Mouse (Mus musculus) hindbrain, embryonic 11.5 days (tissue): ENCODE results near the gene Gm5127. TPM values are rescaled to one million over a fixed set of nuclear protein-coding genes. Genes with fewer than 3 reads are reported as not detected.

Experiments
- ATAC-seq: fragments of 200-750 bp; cut with Nextera tagmentation; 2 replicates; pipeline ENCODE4 v1.8.0; 2017; ENCODE audit warnings: mild to moderate bottlenecking, moderate TSS enrichment, moderate library complexity; ENCODE audit not compliant: low FRiP score
- DNase-seq: peaks from one replicate; pipeline ENCODE4 v3.0.0-alpha.2; 2015; ENCODE audit warnings: low spot score
- H3K27ac ChIP-seq: fragments of 300-500 bp; sonication (generic); 2 replicates; pipeline ENCODE4 v1.5.1; 2014; ENCODE audit warnings: mild to moderate bottlenecking, low read depth, low read length
- H3K27me3 ChIP-seq: fragments of 300-500 bp; sonication (generic); 2 replicates; pipeline ENCODE4 v1.6.1; 2014; ENCODE audit warnings: mild to moderate bottlenecking, low read length, moderate library complexity, mixed read lengths; ENCODE audit not compliant: control insufficient read depth, insufficient read depth
- H3K36me3 ChIP-seq: fragments of 300-500 bp; sonication (generic); 2 replicates; pipeline ENCODE4 v1.6.1; 2014; ENCODE audit warnings: mild to moderate bottlenecking, low read length, moderate library complexity, mixed read lengths; ENCODE audit not compliant: control insufficient read depth, insufficient read depth
- H3K4me1 ChIP-seq: fragments of 300-500 bp; sonication (generic); replicated peaks from 2 replicates; pipeline ENCODE4 v1.6.1; 2014; ENCODE audit warnings: low read length, mixed read lengths; ENCODE audit not compliant: control insufficient read depth, insufficient read depth
- H3K4me2 ChIP-seq: fragments of 300-500 bp; sonication (generic); replicated peaks from 2 replicates; pipeline ENCODE4 v1.6.1; 2014; ENCODE audit warnings: mild to moderate bottlenecking, low read depth, low read length
- H3K4me3 ChIP-seq: fragments of 300-500 bp; sonication (generic); 2 replicates; pipeline ENCODE4 v1.5.1; 2014; ENCODE audit warnings: low read depth, low read length
- H3K9ac ChIP-seq: fragments of 300-500 bp; sonication (generic); 2 replicates; pipeline ENCODE4 v1.6.1; 2014; ENCODE audit warnings: low read depth, low read length
- H3K9me3 ChIP-seq: fragments of 300-500 bp; sonication (generic); 2 replicates; pipeline ENCODE4 v1.6.1; 2016; ENCODE audit warnings: low read length; ENCODE audit not compliant: control insufficient read depth
- WGBS: fragments of 180-500 bp; shearing (Covaris S2); extraction: QIAGEN DNeasy Blood & Tissue Kit; methylation state at CpG from one replicate; pipeline ENCODE4 v1.1.7; 2014; 5-methylcytosine and 5-hydroxymethylcytosine counted together
- polyA plus RNA-seq: library from polyadenylated mRNA; unstranded; fragments of >200 nt; fragmentation: Nextera tagmentation; extraction: Ambion mirVana; gene quantifications from 2 replicates; pipeline ENCODE4 v1.2.1, GENCODE M21; 2014

Gm5127 gene
- polyA plus RNA-seq, result 1.7 and 2.0 TPM in 2 replicates

- Histone ChIP-seq H3K4me2 (no peak within 1 kb of the TSS), H3K9me3 (no peaks in the 10 kb centered on the region), H3K9ac (no peak within 1 kb of the TSS), H3K36me3 (no peaks in the 10 kb centered on the region), H3K4me1 (no peaks in the 10 kb centered on the region), H3K27me3 (no peaks in the 10 kb centered on the region), H3K4me3 (no peak within 1 kb of the TSS), H3K27ac (no peak within 1 kb of the TSS)
- 58% methylated on average over 3 of the region's 3 CpGs for WGBS
- no peak for DNase-seq
- no peak for ATAC-seq
Observed at GRCm38 (mm10) chrX:106582886-106583285, at the start of gene Gm5127. TSS of gene Gm5127 (plus strand) at chrX:106583186.

GRCm38 (mm10) chrX:106536359-106536758, 46.6 kb upstream of the Gm5127 start:
- H3K4me1 ChIP-seq, result no peaks in the 10 kb centered on the region
- ATAC-seq, result no peak
- H3K9ac ChIP-seq, result no peak overlapping the region
- no peak overlapping the region for H3K4me3 ChIP-seq
- H3K27ac ChIP-seq, result no peak overlapping the region
- WGBS, result 27% methylated on average over 3 of the region's 3 CpGs
- H3K27me3 ChIP-seq, result no peaks in the 10 kb centered on the region
- no peak for DNase-seq
- H3K9me3 ChIP-seq, result no peaks in the 10 kb centered on the region
- H3K4me2 ChIP-seq, result no peak overlapping the region
- H3K36me3 ChIP-seq, result no peaks in the 10 kb centered on the region

GRCm38 (mm10) chrX:106555457-106555856, 27.5 kb upstream of the Gm5127 start:
- H3K27me3 ChIP-seq, result no peaks in the 10 kb centered on the region
- no peak for DNase-seq
- H3K9ac ChIP-seq, result no peak overlapping the region
- no peak overlapping the region for H3K27ac ChIP-seq
- no peak overlapping the region for H3K4me2 ChIP-seq
- WGBS, result 59% methylated on average over 2 of the region's 2 CpGs
- no peaks in the 10 kb centered on the region for H3K9me3 ChIP-seq
- no peak overlapping the region for H3K4me3 ChIP-seq
- ATAC-seq, result no peak
- H3K36me3 ChIP-seq, result no peaks in the 10 kb centered on the region
- H3K4me1 ChIP-seq, result no peaks in the 10 kb centered on the region

- WGBS, result 53% methylated on average over 3 of the region's 3 CpGs
- no peak overlapping the region for H3K9ac ChIP-seq
- no peaks in the 10 kb centered on the region for H3K27me3 ChIP-seq
- no peak overlapping the region for H3K4me2 ChIP-seq
- DNase-seq (no peak), ATAC-seq (no peak)
- H3K4me1 ChIP-seq, result no peaks in the 10 kb centered on the region
- no peaks in the 10 kb centered on the region for H3K9me3 ChIP-seq
- no peaks in the 10 kb centered on the region for H3K36me3 ChIP-seq
- H3K4me3 ChIP-seq, result no peak overlapping the region
- no peak overlapping the region for H3K27ac ChIP-seq
Observed at GRCm38 (mm10) chrX:106578966-106579365, 4.0 kb upstream of the Gm5127 start.

GRCm38 (mm10) chrX:106580410-106580809, 2.6 kb upstream of the Gm5127 start:
- Histone ChIP-seq H3K9ac (no peak overlapping the region), H3K27ac (no peak overlapping the region), H3K4me2 (no peak overlapping the region), H3K27me3 (no peaks in the 10 kb centered on the region), H3K4me1 (no peaks in the 10 kb centered on the region), H3K9me3 (no peaks in the 10 kb centered on the region), H3K36me3 (no peaks in the 10 kb centered on the region), H3K4me3 (no peak overlapping the region)
- DNase-seq (no peak), ATAC-seq (no peak)

GRCm38 (mm10) chrX:106582197-106582596, 789 bp upstream of the Gm5127 start:
- WGBS, result 60% methylated on average over 2 of the region's 2 CpGs
- DNase-seq (no peak), ATAC-seq (no peak)
- H3K27ac ChIP-seq, result no peak overlapping the region
- H3K4me1 ChIP-seq, result no peaks in the 10 kb centered on the region
- H3K9me3 ChIP-seq, result no peaks in the 10 kb centered on the region
- no peak overlapping the region for H3K9ac ChIP-seq
- H3K27me3 ChIP-seq, result no peaks in the 10 kb centered on the region
- H3K36me3 ChIP-seq, result no peaks in the 10 kb centered on the region
- no peak overlapping the region for H3K4me2 ChIP-seq
- H3K4me3 ChIP-seq, result no peak overlapping the region

GRCm38 (mm10) chrX:106593914-106594313, 10.9 kb downstream of the Gm5127 start:
- no peak overlapping the region for H3K27ac ChIP-seq
- H3K27me3 ChIP-seq, result no peaks in the 10 kb centered on the region
- H3K4me1 ChIP-seq, result no peaks in the 10 kb centered on the region
- ATAC-seq (no peak), DNase-seq (no peak)
- H3K9ac ChIP-seq, result no peak overlapping the region
- no peaks in the 10 kb centered on the region for H3K36me3 ChIP-seq
- no peak overlapping the region for H3K4me3 ChIP-seq
- no peak overlapping the region for H3K4me2 ChIP-seq
- H3K9me3 ChIP-seq, result no peaks in the 10 kb centered on the region

- Histone ChIP-seq H3K4me2 (no peak overlapping the region), H3K27me3 (no peaks in the 10 kb centered on the region), H3K4me3 (no peak overlapping the region), H3K9me3 (no peaks in the 10 kb centered on the region), H3K27ac (no peak overlapping the region), H3K4me1 (no peaks in the 10 kb centered on the region), H3K36me3 (no peaks in the 10 kb centered on the region), H3K9ac (no peak overlapping the region)
- ATAC-seq, result no peak
- DNase-seq, result no peak
- WGBS, result 89% methylated on average over 1 of the region's 1 CpGs
Observed at GRCm38 (mm10) chrX:106595904-106596303, 12.9 kb downstream of the Gm5127 start.

GRCm38 (mm10) chrX:106602574-106603258, 19.7 kb downstream of the Gm5127 start:
- Histone ChIP-seq H3K9me3 (no peaks in the 10 kb centered on the region), H3K4me1 (no peaks in the 10 kb centered on the region), H3K4me2 (no peak overlapping the region), H3K27me3 (no peaks in the 10 kb centered on the region), H3K27ac (no peak overlapping the region), H3K4me3 (no peak overlapping the region), H3K36me3 (no peaks in the 10 kb centered on the region), H3K9ac (no peak overlapping the region)
- 28% methylated on average over 9 of the region's 9 CpGs for WGBS
- DNase-seq, result peak; percentile 5
- no peak for ATAC-seq
